Mouse (Mus musculus): ENCODE results near the gene Creb3l1.

DNA sequence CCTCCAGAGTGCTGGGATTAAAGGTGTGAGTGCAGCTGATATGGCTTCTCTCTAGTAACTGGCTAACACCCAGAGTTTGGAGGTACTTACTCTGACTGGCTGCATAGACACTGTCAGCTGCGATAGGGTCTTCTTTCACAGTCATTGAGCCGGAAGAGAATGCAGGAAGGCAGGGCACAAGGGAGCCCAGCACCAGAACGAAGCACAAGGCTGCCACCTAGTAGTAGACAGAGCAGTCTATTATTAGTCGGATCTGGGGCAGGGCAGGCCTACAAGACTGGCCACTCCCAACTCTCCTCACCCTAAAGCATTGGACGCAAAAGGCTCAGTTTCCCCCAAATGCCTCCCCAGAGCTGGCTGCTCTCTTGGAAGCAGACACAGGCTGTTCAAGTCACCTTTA lies 38.2 kb downstream of the Creb3l1 start:
- no peak for TF ChIP-seq CTCF (IDR thresholded peaks at IDR 0.05; ENCODE audit: extremely low read depth, insufficient read length, insufficient replicate concordance, low read depth, low read length)
- no peak for TF ChIP-seq POLR2A (IDR thresholded peaks at IDR 0.05; ENCODE audit: low read depth, low read length)

All from small intestine, adult 2 months (tissue).